Mouse (Mus musculus) spleen, postnatal 10 days (tissue): Measurements from ENCODE around the gene Cd93.
A peak's percentile ranks its signal among the peaks of the same experiment; 100 is the strongest.

Source experiments
- DNase-seq, 2 experiments: peaks; one replicate each; pipeline ENCODE4 v3.0.0; 2021 to 2022; ENCODE audit warnings: low spot score in 2 of 2

Cd93 gene

GRCm38 (mm10) chr2:148442172-148442571, 1.2 kb downstream of the Cd93 start:
- peak in 1 of 2 experiments; percentile 25 for DNase-seq

- DNase-seq, result peak in 1 of 2 experiments; percentile 16
Observed at GRCm38 (mm10) chr2:148441421-148441820, 1.9 kb downstream of the Cd93 start.

- no peak for DNase-seq
Observed at GRCm38 (mm10) chr2:148439691-148440276, 3.6 kb downstream of the Cd93 start.

GRCm38 (mm10) chr2:148436285-148436684, 7.1 kb downstream of the Cd93 start:
- DNase-seq, result no peak

- no peak for DNase-seq
Observed at GRCm38 (mm10) chr2:148432346-148432745, 11.0 kb downstream of the Cd93 start.

GRCm38 (mm10) chr2:148430941-148431340, 12.4 kb downstream of the Cd93 start:
- DNase-seq, result no peak

- no peak for DNase-seq
Observed at GRCm38 (mm10) chr2:148429001-148429505, 14.3 kb downstream of the Cd93 start.

GRCm38 (mm10) chr2:148428523-148428922, 14.8 kb downstream of the Cd93 start:
- no peak for DNase-seq

- DNase-seq, result no peak
Observed at GRCm38 (mm10) chr2:148427553-148427952, 15.8 kb downstream of the Cd93 start.

- DNase-seq, result no peak
Observed at GRCm38 (mm10) chr2:148425709-148426382, 17.5 kb downstream of the Cd93 start.

GRCm38 (mm10) chr2:148421706-148422105, 21.7 kb downstream of the Cd93 start:
- no peak for DNase-seq

- no peak for DNase-seq
Observed at GRCm38 (mm10) chr2:148421112-148421511, 22.3 kb downstream of the Cd93 start.

- DNase-seq, result no peak
Observed at GRCm38 (mm10) chr2:148419776-148420175, 23.6 kb downstream of the Cd93 start.

- DNase-seq, result no peak
Observed at GRCm38 (mm10) chr2:148419151-148419550, 24.2 kb downstream of the Cd93 start.

- no peak for DNase-seq
Observed at GRCm38 (mm10) chr2:148409821-148410220, 33.5 kb downstream of the Cd93 start.

- peak; percentile 57 to 82 for DNase-seq
Observed at GRCm38 (mm10) chr2:148409141-148409540, 34.2 kb downstream of the Cd93 start.

- DNase-seq, result no peak
Observed at GRCm38 (mm10) chr2:148408761-148409120, 34.6 kb downstream of the Cd93 start.

- peak; percentile 39 to 60 for DNase-seq
Observed at GRCm38 (mm10) chr2:148407870-148408760, 35.2 kb downstream of the Cd93 start, which contains the start of gene Thbd. Gene Thbd (minus strand): TSS chr2:148408188.

GRCm38 (mm10) chr2:148406971-148407869, 36.1 kb downstream of the Cd93 start:
- DNase-seq, result peak in 1 of 2 experiments; percentile 57

GRCm38 (mm10) chr2:148406160-148406970, 37.0 kb downstream of the Cd93 start:
- peak; percentile 31 to 69 for DNase-seq
